Mouse (Mus musculus) layer of hippocampus, adult 2 months (tissue): ENCODE data around the gene Esp31. TPM values are rescaled to one million over a fixed set of nuclear protein-coding genes. Genes with fewer than 3 reads are reported as not detected.

Source experiments
- DNase-seq, 2 experiments: peaks; one replicate each; pipeline ENCODE4 v3.0.0; 2022; ENCODE audit warnings: low spot score in 2 of 2
- H3K27ac ChIP-seq: fragments of 200-600 bp; 2 replicates; pipeline ENCODE4 v1.8.1; 2022
- H3K4me3 ChIP-seq: fragments of 200-600 bp; 2 replicates; pipeline ENCODE4 v1.8.1; 2022; ENCODE audit warnings: mild to moderate bottlenecking
- CTCF ChIP-seq: fragments of 200-600 bp; conservative IDR thresholded peaks from 2 replicates; pipeline ENCODE4 v1.8.1; 2022; ENCODE audit warnings: antibody characterized with exemption, mild to moderate bottlenecking, moderate library complexity
- long read RNA-seq, 2 experiments: library from polyadenylated mRNA; stranded (forward); transcript quantifications; one replicate each; pipeline ENCODE4 v2.0.0; 2021; ENCODE audit warnings: borderline mapping rate in 2 of 2
- total RNA-seq, 2 experiments: library from RNA; stranded (reverse); gene quantifications; 2 replicates each; pipeline ENCODE4 v1.2.3; 2021

Esp31 gene
- total RNA-seq: not detected
- long read RNA-seq, experiment 1: 0 reads
- long read RNA-seq, experiment 2: 0 reads

DNA sequence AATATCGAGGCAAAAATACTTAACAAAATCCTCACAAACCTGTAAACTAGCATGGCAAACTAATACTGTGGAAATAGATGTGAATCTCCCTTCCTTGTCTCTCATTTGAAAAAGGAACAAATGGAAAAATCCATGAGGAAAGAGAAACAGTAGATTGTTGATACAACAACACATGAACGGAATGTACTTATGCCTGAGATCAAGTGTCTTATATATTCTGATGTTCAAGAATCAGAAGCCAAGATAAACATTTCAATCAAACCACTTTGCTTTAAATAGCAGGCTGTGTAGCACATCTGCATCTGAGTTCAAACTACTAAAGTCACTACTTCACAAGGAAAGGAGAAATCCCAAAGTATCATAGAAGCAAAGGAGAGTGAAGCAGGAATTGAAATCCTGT is at the start of gene Esp31:
Esp31 (plus strand) TSS at position 301 of the 400 bp plus-strand sequence.
- H3K4me3 ChIP-seq: no peak within 1 kb of the TSS
- DNase-seq: no peak
- TF ChIP-seq CTCF: no peak
- H3K27ac ChIP-seq: no peak within 1 kb of the TSS

Other genes with a start within 250 kb of the Esp31 start
- gene Esp36, start 219.3 kb upstream of the Esp31 start, total RNA-seq: not detected
- not detected for gene Esp34, start 85.3 kb upstream of the Esp31 start, total RNA-seq